Mouse (Mus musculus) limb, embryonic 11.5 days (tissue): ENCODE results near the gene Scimp. TPM values are rescaled to one million over a fixed set of nuclear protein-coding genes. Genes with fewer than 3 reads are reported as not detected.

ENCODE experiments used
- ATAC-seq: fragments of 200-750 bp; cut with Nextera tagmentation; 2 replicates; pipeline ENCODE4 v1.8.0; 2017; ENCODE audit warnings: low read depth; ENCODE audit not compliant: insufficient number of reproducible peaks, low FRiP score, low TSS enrichment
- DNase-seq: peaks from one replicate; pipeline ENCODE4 v3.0.0-alpha.2; 2015; ENCODE audit warnings: low spot score
- H3K27ac ChIP-seq: fragments of 300-500 bp; sonication (generic); replicated peaks from 2 replicates; pipeline ENCODE4 v1.5.1; 2014; ENCODE audit warnings: low read depth, mild to moderate bottlenecking, low read length
- H3K27me3 ChIP-seq: fragments of 300-500 bp; sonication (generic); 2 replicates; pipeline ENCODE4 v1.6.1; 2014; ENCODE audit warnings: mild to moderate bottlenecking, low read length, mixed read lengths; ENCODE audit not compliant: control insufficient read depth, insufficient read depth
- H3K36me3 ChIP-seq: fragments of 300-500 bp; sonication (generic); 2 replicates; pipeline ENCODE4 v1.6.1; 2014; ENCODE audit warnings: mild to moderate bottlenecking, low read length, moderate library complexity, mixed read lengths; ENCODE audit not compliant: control insufficient read depth, insufficient read depth
- H3K4me1 ChIP-seq: fragments of 300-500 bp; sonication (generic); 2 replicates; pipeline ENCODE4 v1.6.1; 2014; ENCODE audit warnings: low read length, mixed read lengths; ENCODE audit not compliant: control insufficient read depth, insufficient read depth
- H3K4me2 ChIP-seq: fragments of 300-500 bp; sonication (generic); 2 replicates; pipeline ENCODE4 v1.6.1; 2014; ENCODE audit warnings: low read depth, mild to moderate bottlenecking, moderate library complexity; ENCODE audit not compliant: severe bottlenecking
- H3K4me3 ChIP-seq: fragments of 300-500 bp; sonication (generic); 2 replicates; pipeline ENCODE4 v1.5.1; 2014; ENCODE audit warnings: low read depth, low read length
- H3K9ac ChIP-seq: fragments of 300-500 bp; sonication (generic); 2 replicates; pipeline ENCODE4 v1.6.1; 2014; ENCODE audit warnings: mild to moderate bottlenecking, low read length
- H3K9me3 ChIP-seq: fragments of 300-500 bp; sonication (generic); 2 replicates; pipeline ENCODE4 v1.6.1; 2016; ENCODE audit warnings: low read length; ENCODE audit not compliant: control insufficient read depth
- WGBS: fragments of 180-500 bp; shearing (Covaris S2); extraction: QIAGEN DNeasy Blood & Tissue Kit; methylation state at CpG from one replicate; pipeline ENCODE4 v1.1.7; 2014; 5-methylcytosine and 5-hydroxymethylcytosine counted together
- polyA plus RNA-seq: library from polyadenylated mRNA; unstranded; fragments of >200 nt; fragmentation: Nextera tagmentation; extraction: Ambion mirVana; gene quantifications from 2 replicates; pipeline ENCODE4 v1.2.1, GENCODE M21; 2014

The Scimp gene
- polyA plus RNA-seq, 1 experiment from 2014 or later = not detected

- Histone ChIP-seq H3K27ac (no peak overlapping the region), H3K4me3 (no peak overlapping the region), H3K9ac (no peak overlapping the region), H3K36me3 (no peaks in the 10 kb centered on the region), H3K27me3 (no peaks in the 10 kb centered on the region), H3K4me1 (peaks cover 3% of the 10 kb centered on the region; the same call in 1 of the 2 replicates), H3K4me2 (no peak overlapping the region), H3K9me3 (no peaks in the 10 kb centered on the region)
- no peak for ATAC-seq
- no peak for DNase-seq
- WGBS = 63% methylated on average over 8 of the region's 8 CpGs
Measured at GRCm38 (mm10) chr11:70820120-70820519, 7.7 kb upstream of the Scimp start.

DNA sequence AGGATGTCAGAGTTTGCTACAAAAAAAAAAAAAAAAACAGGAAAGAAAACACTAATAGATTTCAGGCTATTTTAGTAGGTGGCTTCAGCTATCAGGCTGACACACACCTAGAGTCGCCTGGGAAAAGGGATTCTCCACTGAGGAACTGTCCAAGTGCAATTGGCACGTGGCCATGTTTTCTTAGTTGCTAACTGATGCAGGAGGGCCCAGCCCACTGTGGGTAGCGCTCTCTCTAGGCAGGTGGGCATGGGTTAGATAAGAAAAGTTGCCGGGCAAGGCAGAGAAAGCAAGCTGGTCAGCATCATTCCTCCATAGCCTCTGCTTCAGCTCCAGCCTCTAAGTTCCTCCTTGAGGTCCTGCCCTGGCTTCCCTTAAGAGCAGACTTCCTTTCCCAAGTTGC is 4.4 kb upstream of the Scimp start:
- Histone ChIP-seq H3K27me3 (no peaks in the 10 kb centered on the region), H3K9me3 (no peaks in the 10 kb centered on the region), H3K4me1 (no peaks in the 10 kb centered on the region), H3K4me3 (no peak overlapping the region), H3K36me3 (no peaks in the 10 kb centered on the region), H3K4me2 (no peak overlapping the region), H3K9ac (no peak overlapping the region), H3K27ac (no peak overlapping the region)
- ATAC-seq (no peak), DNase-seq (no peak)
- 77% methylated on average over 4 of the region's 4 CpGs for WGBS

GRCm38 (mm10) chr11:70815498-70816078 is 3.2 kb upstream of the Scimp start:
- DNase-seq (peak; percentile 66), ATAC-seq (no peak)
- Histone ChIP-seq H3K9ac (no peak overlapping the region), H3K9me3 (no peaks in the 10 kb centered on the region), H3K27me3 (no peaks in the 10 kb centered on the region), H3K4me3 (no peak overlapping the region), H3K27ac (no peak overlapping the region), H3K36me3 (no peaks in the 10 kb centered on the region), H3K4me1 (no peaks in the 10 kb centered on the region), H3K4me2 (no peak overlapping the region)
- WGBS = 31% methylated on average over 6 of the region's 6 CpGs

DNA sequence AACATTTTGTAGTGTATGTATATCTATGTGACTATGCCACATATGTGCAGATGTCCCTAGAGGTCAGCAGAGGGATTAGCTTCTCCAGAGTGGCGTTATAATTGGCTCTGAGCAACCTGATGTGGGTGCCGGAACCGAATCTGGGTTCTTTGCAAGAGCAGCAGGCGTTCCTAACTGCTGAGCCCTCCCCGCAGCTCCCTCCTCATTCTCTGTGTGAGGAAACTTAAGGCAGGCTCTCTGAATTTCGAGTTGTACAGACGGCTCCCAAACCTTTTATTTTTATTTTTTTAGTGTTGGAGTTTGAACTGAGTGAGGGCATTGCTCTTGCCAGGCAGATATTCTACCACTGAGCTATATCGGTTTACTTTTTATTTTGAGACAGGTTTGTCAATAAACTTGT is 2.7 kb upstream of the Scimp start:
- no peaks in the 10 kb centered on the region for H3K4me1 ChIP-seq
- 82% methylated on average over 8 of the region's 8 CpGs for WGBS
- DNase-seq = no peak
- no peak overlapping the region for H3K27ac ChIP-seq
- ATAC-seq = no peak
- H3K4me3 ChIP-seq = no peak overlapping the region
- H3K4me2 ChIP-seq = no peak overlapping the region
- H3K9ac ChIP-seq = no peak overlapping the region
- no peaks in the 10 kb centered on the region for H3K36me3 ChIP-seq
- no peaks in the 10 kb centered on the region for H3K9me3 ChIP-seq
- H3K27me3 ChIP-seq = no peaks in the 10 kb centered on the region

DNA sequence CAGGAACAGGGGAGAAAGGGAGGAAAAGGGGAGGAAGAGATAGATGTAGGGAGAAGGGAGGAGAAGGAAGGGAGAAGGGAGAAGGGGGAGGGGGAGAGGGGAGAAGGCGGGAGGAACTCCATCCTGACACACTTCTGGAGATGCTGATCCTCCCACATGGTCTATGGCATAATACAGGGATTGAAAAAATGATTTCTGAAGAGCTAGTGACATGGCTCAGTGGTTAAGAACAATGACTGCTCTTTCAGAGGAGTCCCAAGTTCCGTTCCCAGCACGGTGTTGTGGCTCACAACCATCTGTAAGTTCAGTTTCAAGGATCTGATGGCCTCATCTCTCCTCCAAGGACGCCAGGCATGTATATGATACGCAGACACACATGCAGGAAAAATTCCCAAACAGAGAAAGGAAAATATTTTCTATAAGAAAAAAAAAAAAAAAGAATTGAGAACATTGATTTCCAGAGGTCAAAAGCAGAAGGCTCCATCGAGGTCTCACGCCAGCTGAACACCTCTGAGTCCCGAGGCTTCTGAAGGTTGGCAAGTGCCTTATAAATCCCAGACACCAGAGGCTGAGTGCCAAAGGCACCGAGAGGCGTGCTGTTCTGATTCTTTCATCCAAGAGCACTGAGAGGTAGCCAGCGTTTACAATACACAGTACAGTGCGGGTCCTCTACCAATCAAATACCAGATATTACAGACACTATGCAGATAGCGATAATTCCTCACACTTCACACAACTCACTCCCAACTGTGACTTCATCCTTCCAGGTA is 730 bp downstream of the Scimp start:
- no peak overlapping the region for H3K4me2 ChIP-seq
- WGBS = 78% methylated on average over 13 of the region's 13 CpGs
- H3K36me3 ChIP-seq = no peaks in the 10 kb centered on the region
- no peak overlapping the region for H3K4me3 ChIP-seq
- H3K9ac ChIP-seq = no peak overlapping the region
- H3K9me3 ChIP-seq = no peaks in the 10 kb centered on the region
- H3K27me3 ChIP-seq = no peaks in the 10 kb centered on the region
- DNase-seq (no peak), ATAC-seq (no peak)
- no peaks in the 10 kb centered on the region for H3K4me1 ChIP-seq
- H3K27ac ChIP-seq = no peak overlapping the region

DNA sequence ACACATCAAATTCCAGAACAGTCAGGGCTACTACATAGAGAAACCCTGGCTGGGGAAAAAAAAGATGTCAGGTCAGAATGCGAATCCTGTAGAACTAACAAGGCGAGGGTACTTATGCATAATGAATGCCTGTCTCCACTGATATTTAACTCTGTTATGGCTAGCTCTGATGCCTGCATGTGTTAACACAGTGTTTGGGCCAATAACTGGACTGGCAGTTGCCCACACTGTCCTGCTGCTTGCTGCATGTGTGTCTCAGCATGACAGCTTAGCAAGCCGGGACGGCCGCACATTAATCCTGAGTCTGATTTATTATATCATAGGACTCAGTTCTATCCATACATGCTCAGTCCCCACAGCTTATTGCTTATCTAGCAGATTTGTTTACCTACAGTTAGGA is 1.3 kb downstream of the Scimp start:
- Histone ChIP-seq H3K36me3 (no peaks in the 10 kb centered on the region), H3K27ac (no peak overlapping the region), H3K27me3 (no peaks in the 10 kb centered on the region), H3K9ac (no peak overlapping the region), H3K4me2 (no peak overlapping the region), H3K4me3 (no peak overlapping the region), H3K9me3 (no peaks in the 10 kb centered on the region), H3K4me1 (no peaks in the 10 kb centered on the region)
- DNase-seq = no peak
- WGBS = 88% methylated on average over 5 of the region's 5 CpGs
- no peak for ATAC-seq

GRCm38 (mm10) chr11:70809011-70809410 is 3.4 kb downstream of the Scimp start:
- Histone ChIP-seq H3K36me3 (no peaks in the 10 kb centered on the region), H3K4me1 (no peaks in the 10 kb centered on the region), H3K9me3 (no peaks in the 10 kb centered on the region), H3K4me3 (no peak overlapping the region), H3K4me2 (no peak overlapping the region), H3K9ac (no peak overlapping the region), H3K27ac (no peak overlapping the region), H3K27me3 (no peaks in the 10 kb centered on the region)
- no peak for ATAC-seq
- DNase-seq = no peak
- 25% methylated on average over 1 of the region's 1 CpGs for WGBS

DNA sequence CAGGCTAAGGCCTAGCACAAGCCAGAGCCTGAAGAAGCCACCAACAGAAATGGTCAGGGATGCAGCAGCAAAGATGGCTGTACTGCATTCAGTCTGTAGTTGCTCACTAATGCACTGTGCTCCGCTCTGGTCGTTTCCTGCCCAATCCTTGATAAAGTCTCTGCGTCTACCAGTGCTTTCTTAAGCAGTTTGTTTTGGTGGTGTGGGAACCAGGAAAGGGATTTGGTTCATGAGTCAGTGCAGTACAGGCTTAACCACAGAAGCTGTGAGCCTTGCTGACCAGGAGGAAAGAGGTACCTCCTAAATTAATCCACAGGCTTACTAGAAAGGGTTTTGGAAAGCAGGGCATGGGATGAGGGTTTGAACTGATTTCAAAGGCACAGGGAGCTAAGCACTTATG is 4.3 kb downstream of the Scimp start:
- Histone ChIP-seq H3K36me3 (no peaks in the 10 kb centered on the region), H3K27me3 (no peaks in the 10 kb centered on the region), H3K4me3 (no peak overlapping the region), H3K9ac (no peak overlapping the region), H3K27ac (no peak overlapping the region), H3K4me2 (no peak overlapping the region), H3K9me3 (no peaks in the 10 kb centered on the region), H3K4me1 (no peaks in the 10 kb centered on the region)
- ATAC-seq (no peak), DNase-seq (no peak)
- WGBS = 79% methylated on average over 3 of the region's 3 CpGs
